Mouse (Mus musculus): ENCODE results near the gene Ets2.

DNA sequence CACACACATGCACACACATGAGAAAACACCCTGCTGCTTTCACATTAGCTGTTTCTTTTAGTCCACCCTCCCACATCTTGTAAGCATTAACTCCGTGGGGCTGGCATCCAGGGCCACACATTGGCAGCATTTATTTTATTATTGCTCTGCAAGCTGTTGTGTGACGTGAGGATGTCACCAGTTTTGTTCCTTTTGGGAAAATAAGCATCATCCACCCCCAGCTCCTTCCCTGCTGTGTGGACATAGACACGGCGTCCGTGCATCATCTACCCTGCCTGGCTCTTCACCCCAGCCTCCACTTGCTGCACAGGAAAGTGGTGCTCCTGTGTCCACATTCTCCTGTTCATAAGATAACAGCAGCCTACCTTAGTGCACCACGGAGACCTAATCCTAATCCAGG, 27.9 kb downstream of the Ets2 start:
- TF ChIP-seq GATA1 (IDR thresholded peaks at IDR 0.05; ENCODE audit: low read length) = no peak
- no peak for TF ChIP-seq TAL1 (IDR thresholded peaks at IDR 0.05; ENCODE audit: low read length)
